Mouse (Mus musculus) ES-Bruce4 (cell line): Measurements from ENCODE around the gene Gsx1. TPM values are rescaled to one million over a fixed set of nuclear protein-coding genes. Genes with fewer than 3 reads are reported as not detected.

ENCODE experiments used
- H3K27ac ChIP-seq: 2 replicates; pipeline ENCODE4 v1.5.1; 2012; ENCODE audit warnings: low read length, inconsistent platforms; ENCODE audit not compliant: insufficient read depth
- H3K27me3 ChIP-seq: 2 replicates; pipeline ENCODE4 v1.6.1; 2012; ENCODE audit warnings: mild to moderate bottlenecking, low read length, inconsistent platforms; ENCODE audit not compliant: control insufficient read depth, poor library complexity, insufficient read depth, severe bottlenecking
- H3K36me3 ChIP-seq: 2 replicates; pipeline ENCODE4 v1.6.1; 2012; ENCODE audit warnings: inconsistent platforms, mild to moderate bottlenecking, low read length, moderate library complexity; ENCODE audit not compliant: control insufficient read depth, poor library complexity, insufficient read depth, severe bottlenecking
- H3K4me1 ChIP-seq: one replicate; pipeline ENCODE4 v1.8.1; 2011; ENCODE audit warnings: low read length; ENCODE audit not compliant: control insufficient read depth, insufficient read depth
- H3K4me3 ChIP-seq: 2 replicates; pipeline ENCODE4 v1.5.1; 2011; ENCODE audit warnings: low read depth, mild to moderate bottlenecking, low read length
- H3K9ac ChIP-seq: 2 replicates; pipeline ENCODE4 v1.6.1; 2012; ENCODE audit warnings: low read depth, mild to moderate bottlenecking, inconsistent platforms; ENCODE audit not compliant: poor library complexity, severe bottlenecking
- H3K9me3 ChIP-seq: replicated peaks from 2 replicates; pipeline ENCODE4 v1.6.1; 2012; ENCODE audit warnings: mild to moderate bottlenecking, low read length, inconsistent platforms; ENCODE audit not compliant: control insufficient read depth, poor library complexity, insufficient read depth, severe bottlenecking
- CTCF ChIP-seq: IDR thresholded peaks from one replicate; pipeline ENCODE4 v1.8.1; 2011; ENCODE audit warnings: low read depth, low read length
- EP300 ChIP-seq: IDR thresholded peaks from 2 replicates; pipeline ENCODE4 v1.6.1; 2011; ENCODE audit warnings: low read depth, low read length; ENCODE audit not compliant: insufficient read depth
- POLR2A ChIP-seq: IDR thresholded peaks from one replicate; pipeline ENCODE4 v1.8.1; 2011; ENCODE audit warnings: low read length; ENCODE audit not compliant: insufficient read depth
- polyA plus RNA-seq: library from polyadenylated mRNA; stranded (reverse); fragments of >200 nt; gene quantifications from 2 replicates; pipeline ENCODE4 v1.2.4, GENCODE M21; 2011; ENCODE audit warnings: low read depth; ENCODE audit not compliant: missing spikeins, insufficient read depth, insufficient read length

Gene Gsx1
- polyA plus RNA-seq, 1 experiment = not detected

DNA sequence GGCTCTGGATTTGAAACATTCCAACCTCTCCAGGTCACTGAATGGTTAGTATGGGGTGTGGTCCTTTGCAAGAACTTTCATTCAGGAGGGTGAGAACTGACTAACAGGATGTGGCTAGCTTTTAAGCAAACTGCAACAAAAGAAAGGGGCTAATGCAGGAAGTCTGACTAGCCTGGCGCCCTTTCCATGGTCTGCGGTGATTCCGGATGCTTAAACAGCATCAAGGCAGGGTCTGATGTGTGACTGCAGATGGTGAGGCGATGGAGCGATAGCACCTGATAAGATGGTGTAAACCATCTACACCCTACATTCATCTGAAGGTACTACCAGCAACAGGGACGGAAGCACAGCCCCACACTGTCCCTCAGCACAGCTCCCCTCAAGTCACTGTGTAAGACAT, 29.2 kb upstream of the Gsx1 start:
- Histone ChIP-seq H3K36me3 (no peaks in the 10 kb centered on the region), H3K4me1 (peaks cover 11% of the 10 kb centered on the region), H3K9me3 (no peaks in the 10 kb centered on the region), H3K4me3 (no peak overlapping the region), H3K9ac (no peak overlapping the region), H3K27me3 (no peaks in the 10 kb centered on the region), H3K27ac (peak overlapping the region; percentile 85)
- TF ChIP-seq EP300 (peak; percentile 83), POLR2A (no peak), CTCF (no peak)

DNA sequence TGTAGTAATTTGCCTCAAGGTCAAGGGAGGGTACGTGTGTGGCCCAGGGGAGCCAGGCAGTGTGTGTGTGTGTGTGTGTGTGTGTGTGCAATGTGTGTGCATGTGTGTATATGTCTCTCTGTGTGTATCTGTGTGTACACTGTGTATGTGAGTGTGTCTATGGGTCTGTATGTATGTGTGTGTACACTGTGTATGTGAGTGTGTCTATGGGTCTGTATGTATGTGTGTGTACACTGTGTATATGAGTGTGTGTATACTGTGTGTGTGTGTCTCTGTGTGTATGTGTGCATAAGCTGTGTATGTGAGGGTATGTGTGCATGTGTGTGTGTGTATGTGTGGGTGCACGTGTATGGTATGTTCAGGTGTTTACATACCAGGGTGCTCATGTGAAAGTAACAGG, 28.7 kb upstream of the Gsx1 start:
- no peaks in the 10 kb centered on the region for H3K36me3 ChIP-seq
- H3K9ac ChIP-seq = no peak overlapping the region
- no peaks in the 10 kb centered on the region for H3K27me3 ChIP-seq
- no peak for TF ChIP-seq POLR2A
- no peak for TF ChIP-seq EP300
- TF ChIP-seq CTCF = no peak
- H3K4me3 ChIP-seq = no peak overlapping the region
- peak overlapping the region; percentile 85 for H3K27ac ChIP-seq
- no peaks in the 10 kb centered on the region for H3K9me3 ChIP-seq
- H3K4me1 ChIP-seq = peaks cover 11% of the 10 kb centered on the region

DNA sequence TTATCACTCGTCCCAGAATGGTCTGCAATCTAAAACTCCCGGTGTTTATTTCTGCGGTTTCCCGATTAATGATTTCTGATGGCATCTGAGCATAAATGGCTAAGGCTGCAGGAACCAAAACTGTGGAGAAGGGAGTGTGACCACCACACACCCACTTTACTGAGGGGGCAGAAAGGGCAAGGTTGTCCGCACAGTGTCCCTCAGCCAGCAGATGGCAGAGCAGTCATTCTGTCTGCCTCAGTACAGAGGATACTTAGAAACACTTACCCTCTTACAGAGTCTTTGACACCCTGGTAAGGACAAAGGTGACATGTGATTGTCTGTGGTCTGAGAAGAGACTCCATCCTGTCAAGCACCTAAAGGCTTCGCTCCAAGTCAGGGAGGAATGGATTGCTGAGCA, 23.4 kb upstream of the Gsx1 start:
- no peaks in the 10 kb centered on the region for H3K9me3 ChIP-seq

DNA sequence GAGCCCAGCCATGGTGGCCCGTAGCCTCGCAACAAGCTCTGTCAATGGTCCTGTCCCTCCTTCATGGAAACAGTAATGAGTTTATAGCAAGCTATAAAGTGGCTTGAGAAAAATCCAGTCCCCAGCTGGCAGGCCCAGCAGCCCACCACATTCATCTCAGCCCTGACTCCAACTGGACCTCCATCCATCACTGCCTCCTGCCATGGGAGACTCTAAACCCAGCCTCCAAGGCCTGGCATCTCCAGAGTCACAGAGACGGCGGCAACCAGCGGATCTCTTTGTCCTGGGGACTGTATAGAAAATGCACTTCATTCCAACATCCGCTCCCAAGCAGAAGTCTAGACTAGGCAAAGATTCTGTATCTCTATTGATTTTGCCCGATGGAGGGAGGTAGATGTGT, 18.4 kb upstream of the Gsx1 start:
- Histone ChIP-seq H3K27ac (no peak overlapping the region), H3K4me1 (no peaks in the 10 kb centered on the region), H3K9ac (no peak overlapping the region), H3K36me3 (no peaks in the 10 kb centered on the region), H3K27me3 (no peaks in the 10 kb centered on the region), H3K9me3 (0 out of 2 replicates have a peak, but pooled peaks cover 2% of the 10 kb centered on the region), H3K4me3 (no peak overlapping the region)
- TF ChIP-seq CTCF (no peak), EP300 (no peak), POLR2A (no peak)

More for the DNA sequence above, 23.4 kb upstream of the Gsx1 start:
- H3K27me3 ChIP-seq = no peaks in the 10 kb centered on the region
- TF ChIP-seq POLR2A = no peak
- peak; percentile 73 for TF ChIP-seq CTCF
- no peaks in the 10 kb centered on the region for H3K36me3 ChIP-seq
- H3K4me1 ChIP-seq = peaks cover 2% of the 10 kb centered on the region
- no peak overlapping the region for H3K9ac ChIP-seq
- no peak overlapping the region for H3K4me3 ChIP-seq
- no peak overlapping the region for H3K27ac ChIP-seq

DNA sequence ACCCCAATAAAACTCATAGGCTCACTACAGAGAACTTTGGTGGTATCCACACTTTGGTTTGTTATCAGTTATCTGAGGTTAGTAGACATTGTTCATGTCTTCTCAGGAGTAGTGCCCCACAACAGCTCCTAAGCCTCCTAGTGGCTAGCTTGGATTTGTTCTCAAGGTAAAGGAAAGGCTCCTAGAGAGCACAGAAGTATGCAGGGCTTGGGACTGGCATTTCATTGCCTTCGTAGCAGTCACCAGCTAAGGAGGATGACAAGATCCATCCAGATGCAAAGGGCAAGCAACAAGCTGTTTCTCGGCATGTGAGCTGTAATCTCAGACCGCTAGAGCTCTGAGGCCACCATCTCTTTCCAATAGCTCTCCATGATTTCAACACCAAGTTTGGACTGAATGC, 14.4 kb upstream of the Gsx1 start:
- Histone ChIP-seq H3K27me3 (no peaks in the 10 kb centered on the region; the same call in 1 of the 2 replicates), H3K9ac (no peak overlapping the region), H3K4me3 (no peak overlapping the region), H3K4me1 (no peaks in the 10 kb centered on the region), H3K36me3 (no peaks in the 10 kb centered on the region), H3K27ac (no peak overlapping the region), H3K9me3 (0 out of 2 replicates have a peak, but pooled peaks cover 2% of the 10 kb centered on the region)
- no peak for TF ChIP-seq POLR2A
- TF ChIP-seq CTCF = no peak
- TF ChIP-seq EP300 = no peak

DNA sequence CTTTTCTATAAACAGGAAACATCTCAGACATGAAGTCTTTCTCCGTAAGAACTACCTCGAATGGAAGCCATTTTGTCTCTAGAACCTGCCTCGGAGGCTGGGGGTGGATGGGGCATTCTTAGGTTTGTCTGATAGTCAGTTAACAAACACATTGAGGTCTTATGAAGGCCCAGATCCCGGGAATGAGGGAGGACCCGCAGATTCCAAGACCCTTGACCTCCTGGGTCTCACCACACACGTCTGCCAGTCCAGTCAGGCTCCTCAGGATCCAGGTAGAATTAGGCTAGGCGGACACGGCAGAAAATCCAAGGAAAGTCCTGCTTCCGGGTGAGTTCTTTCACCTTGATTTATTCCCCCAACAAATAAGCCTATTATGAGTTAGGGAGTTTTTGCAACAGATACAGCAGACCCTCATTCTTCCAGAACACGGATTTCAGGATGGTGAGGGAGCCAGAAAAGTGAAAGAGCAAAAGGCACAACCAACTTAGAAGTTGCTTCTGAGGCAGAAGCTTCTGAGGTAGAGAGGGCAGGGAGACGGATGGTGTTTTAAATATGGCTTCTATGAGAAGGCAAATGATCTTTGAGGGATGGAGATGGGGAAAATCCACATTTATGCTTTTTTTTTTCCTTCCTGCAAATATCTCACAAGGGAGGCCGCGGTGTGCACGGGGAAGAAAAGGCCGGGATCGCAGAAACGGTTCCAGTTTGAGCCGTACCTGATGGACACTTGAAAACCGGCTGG, 3.2 kb upstream of the Gsx1 start:
- H3K27ac ChIP-seq = no peak overlapping the region
- H3K4me3 ChIP-seq = no peak overlapping the region
- no peaks in the 10 kb centered on the region for H3K36me3 ChIP-seq
- no peak for TF ChIP-seq POLR2A
- TF ChIP-seq CTCF = no peak
- no peak for TF ChIP-seq EP300
- no peak overlapping the region for H3K9ac ChIP-seq
- H3K9me3 ChIP-seq = 0 out of 2 replicates have a peak, but pooled peaks cover 3% of the 10 kb centered on the region
- no peaks in the 10 kb centered on the region for H3K4me1 ChIP-seq
- peaks cover 27% of the 10 kb centered on the region for H3K27me3 ChIP-seq
